ENCODE assay signal across 17 mouse cellular contexts in the genomic region with DNA sequence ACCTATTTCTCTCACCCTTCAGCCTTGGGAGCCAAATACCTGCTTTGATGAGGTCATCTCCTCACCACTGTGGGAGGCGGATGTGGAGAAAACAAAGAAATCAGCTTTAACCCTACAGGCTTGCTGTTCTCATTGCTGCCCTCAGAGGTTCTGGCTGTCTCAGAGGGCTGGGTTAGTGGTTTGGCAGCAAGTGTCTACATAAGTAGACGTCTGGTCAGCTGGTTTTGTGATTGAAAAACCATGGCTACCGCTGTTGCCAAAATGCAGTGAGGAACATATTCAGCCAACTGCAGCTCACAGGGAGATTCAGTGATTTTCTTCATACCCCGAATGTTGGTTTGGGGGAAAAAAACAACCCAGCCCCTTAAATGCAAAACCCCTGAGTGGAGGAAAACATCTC. TPM values are rescaled to one million over a fixed set of nuclear protein-coding genes. Genes with fewer than 3 reads are reported as not detected.
"Had no signal": no experiment of that assay in that cellular context is flagged by ENCODE, and none has a peak within 500 bp of the region (broad histone marks: within the 10 kb centered on the region; RNA-seq: fewer than 3 reads in every experiment).

No protein-coding gene starts in this region.

- ATAC-seq: liver, postnatal 0 days; midbrain, embryonic 15.5 days had no signal

- H3K4me1 ChIP-seq: megakaryocyte, embryonic 14.5 days; midbrain, embryonic 15.5 days; neural tube, embryonic 12.5 days had no signal

- H3K9ac ChIP-seq: limb, embryonic 12.5 days; liver, embryonic 13.5 days; liver, postnatal 0 days; midbrain, embryonic 15.5 days; neural tube, embryonic 12.5 days had no signal

- DNase-seq: kidney, adult 18-20 months; kidney, postnatal 10 days; kidney, postnatal 4 days; liver; liver, embryonic 13.5 days; liver, postnatal 0 days; retina, postnatal 1 day; right cerebral cortex, postnatal 25 days; thymus, postnatal 4 days had no signal

- H3K36me3 ChIP-seq: limb, embryonic 12.5 days; liver, embryonic 13.5 days; midbrain, embryonic 15.5 days; neural tube, embryonic 12.5 days had no signal

- H3K27ac ChIP-seq: layer of hippocampus, adult 2 months; limb, embryonic 12.5 days; liver, embryonic 13.5 days; macrophage; midbrain, embryonic 15.5 days; neural tube, embryonic 12.5 days; stomach, postnatal 0 days had no signal

- H3K4me2 ChIP-seq: limb, embryonic 12.5 days; liver, embryonic 13.5 days; midbrain, embryonic 11.5 days; midbrain, embryonic 15.5 days; neural tube, embryonic 12.5 days had no signal

- H3K27me3 ChIP-seq: limb, embryonic 12.5 days; liver, embryonic 13.5 days; midbrain, embryonic 15.5 days had no signal

- H3K4me3 ChIP-seq: layer of hippocampus, adult 2 months; limb, embryonic 12.5 days; liver, embryonic 13.5 days; megakaryocyte, embryonic 14.5 days; midbrain, embryonic 15.5 days; neural tube, embryonic 12.5 days had no signal

- H3K9me3 ChIP-seq: limb, embryonic 12.5 days; liver, embryonic 13.5 days; megakaryocyte, embryonic 14.5 days; midbrain, embryonic 15.5 days; neural tube, embryonic 12.5 days had no signal

RNA-seq across cellular contexts. Expression of a gene that starts 7.3 kb away (rescaled TPM):
- polyA plus RNA-seq: macrophage had no signal
